Mouse (Mus musculus) embryonic stem cell, embryonic (primary cell): Measurements from ENCODE around the gene Hist3h2a.

Source experiments
- CTCF ChIA-PET, 4 experiments: fragments of 300-600 bp in 2 of 4; fragments of 350-600 bp in 2 of 4; sonication (Branson Sonifier 250); formaldehyde crosslinking; loops; one replicate each; lab custom pipeline; 2022; ENCODE audit warnings: inconsistent platforms in 2 of 4; lab: Charles Lee
- POLR2A ChIA-PET, 4 experiments: fragments of 300-600 bp in 2 of 4; fragments of 350-600 bp in 2 of 4; sonication (Branson Sonifier 250); formaldehyde crosslinking; loops; one replicate each; lab custom pipeline; 2022; ENCODE audit warnings: antibody characterized with exemption in 4 of 4, inconsistent platforms in 1 of 4; lab: Charles Lee

Hist3h2a gene

DNA sequence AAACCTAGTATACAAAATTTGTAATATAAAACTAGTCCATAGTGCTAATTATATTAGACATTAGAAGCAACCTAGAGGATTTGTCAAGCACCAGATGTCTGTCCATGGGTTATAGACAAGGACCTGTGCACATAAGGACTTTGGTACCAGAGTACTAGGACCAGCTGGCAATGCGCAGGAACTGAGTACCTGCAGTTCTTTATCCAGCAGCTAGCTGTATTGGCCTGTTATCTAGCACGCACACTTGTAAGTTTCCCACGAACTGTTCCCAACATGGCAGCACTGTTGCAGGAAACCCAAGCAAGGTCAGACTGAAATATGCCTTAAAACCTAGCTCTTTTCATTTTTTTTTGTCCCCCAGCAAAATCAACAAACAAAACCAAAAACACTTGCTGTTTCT, 24.2 kb upstream of the Hist3h2a start:
- ChIA-PET CTCF (interaction anchor here in 1 of 4 experiments (5.0 kb wide), 1 partner anchor 14 kb away, joined by 62 read pairs; the partner anchor contains the start of gene Btnl10), POLR2A (interaction anchor here in 2 of 4 experiments (0.9 to 3.6 kb wide), 4 partner anchors 24 to 83 kb away, joined by 3 to 14 read pairs (median 3); partner anchors contain the start of genes Hist3h2a (in 1 of the 2) and Trim17 (in 1 of the 2))

DNA sequence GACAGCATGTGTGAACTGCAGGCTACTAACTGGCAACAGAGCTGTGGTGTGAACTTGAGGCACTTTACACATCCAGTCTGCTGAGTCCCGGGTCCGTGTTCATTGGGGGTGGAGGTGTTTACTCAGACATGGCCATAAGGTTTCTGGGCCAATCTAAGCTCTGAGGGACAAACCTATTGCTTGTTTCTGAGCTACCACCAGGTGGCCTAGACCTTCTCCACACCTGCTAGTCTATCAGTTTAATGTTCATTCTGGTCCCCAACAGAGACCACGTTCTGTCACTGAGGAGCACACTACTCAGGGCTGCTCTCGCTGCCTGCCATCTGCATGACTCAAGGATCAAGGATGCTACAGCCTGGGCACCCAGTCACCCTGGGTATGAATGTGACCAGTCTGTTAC, 22.9 kb upstream of the Hist3h2a start:
- ChIA-PET POLR2A (interaction anchor here in 3 of 4 experiments (0.7 to 3.6 kb wide), 10 partner anchors 13 to 50 kb away, joined by 3 to 14 read pairs (median 4); partner anchors contain the start of genes Hist3h2a (in 3 of the 3), Trim17 (in 3 of the 3) and Hist3h2ba (in 2 of the 3)), CTCF (interaction anchor here (0.5 to 1.7 kb wide), 9 partner anchors 9 to 426 kb away, joined by 3 to 9 read pairs (median 3); partner anchors contain the start of genes Hist3h2a (in 1 of the 4) and Trim17 (in 1 of the 4))

- CTCF ChIA-PET = interaction anchor here in 1 of 4 experiments (1.3 to 1.8 kb wide), 3 partner anchors 10 to 21 kb away, joined by 3 to 6 read pairs (median 6); partner anchors contain the start of gene Btnl10
- POLR2A ChIA-PET = interaction anchor here (0.7 to 5.8 kb wide), 17 partner anchors 9 to 942 kb away, joined by 3 to 45 read pairs (median 6); partner anchors contain the start of genes Hist3h2a (in 3 of the 4), Hist3h2ba (in 3 of the 4), Trim17 (in 3 of the 4) and Fam183b (in 1 of the 4)
Observed at GRCm38 (mm10) chr11:58937909-58938308, 16.6 kb upstream of the Hist3h2a start.

DNA sequence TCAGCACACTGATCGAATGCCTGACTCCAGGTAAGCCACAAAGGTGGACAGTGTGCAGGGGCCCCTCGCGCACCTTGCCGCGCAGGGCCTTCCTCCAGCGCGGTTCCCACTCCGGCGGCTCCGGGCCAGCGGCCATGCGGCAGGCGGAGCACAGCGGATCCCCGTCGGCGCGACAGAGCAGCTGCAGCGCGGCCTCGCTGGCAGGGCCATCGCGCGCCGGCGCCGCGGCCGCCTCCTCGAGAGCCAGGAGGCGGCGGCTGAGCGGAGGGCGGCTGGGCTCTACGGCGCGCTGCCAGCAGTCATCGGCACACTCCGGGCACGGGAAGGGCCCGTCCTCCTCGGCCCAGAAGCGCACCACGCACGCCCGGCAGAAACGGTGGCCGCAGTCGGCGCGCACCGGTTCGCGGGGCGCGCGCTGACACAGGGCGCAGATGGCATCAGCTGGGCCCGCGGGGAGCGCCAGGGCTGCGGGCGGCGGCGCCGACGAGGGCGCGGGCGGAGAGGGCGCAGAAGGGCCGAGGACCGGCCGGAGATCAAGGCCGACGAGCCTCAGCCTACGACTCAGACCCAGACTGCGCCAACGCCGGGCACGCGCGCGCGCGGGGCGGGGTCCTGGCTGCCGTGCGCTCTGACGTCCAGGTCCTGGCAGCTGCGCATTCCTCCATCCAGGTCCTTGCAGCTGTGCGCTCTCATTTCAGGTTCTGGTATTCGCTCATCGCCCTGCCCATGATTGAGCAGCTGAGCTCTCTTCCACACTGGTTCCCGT, 16.0 kb upstream of the Hist3h2a start, which contains the start of gene Rnf187:
TSS of gene Rnf187 (minus strand) at position 595 of the 766 bp plus-strand sequence.
- POLR2A ChIA-PET = interaction anchor here (0.6 to 5.8 kb wide), 25 partner anchors 9 to 237 kb away, joined by 3 to 45 read pairs (median 5); partner anchors contain the start of genes Hist3h2ba (in 4 of the 4), Hist3h2a (in 3 of the 4), Trim11 (in 3 of the 4) and Trim17 (in 3 of the 4)
- CTCF ChIA-PET = interaction anchor here in 3 of 4 experiments (0.6 to 1.5 kb wide), 10 partner anchors 10 to 54 kb away, joined by 3 to 8 read pairs (median 4); partner anchors contain the start of genes Hist3h2a (in 1 of the 3), Hist3h2ba (in 1 of the 3) and Trim17 (in 1 of the 3)

GRCm38 (mm10) chr11:58939088-58939439, 15.4 kb upstream of the Hist3h2a start:
- ChIA-PET CTCF (interaction anchor here in 3 of 4 experiments (0.6 to 1.5 kb wide), 10 partner anchors 9 to 53 kb away, joined by 3 to 8 read pairs (median 4); partner anchors contain the start of genes Hist3h2a (in 1 of the 3), Hist3h2ba (in 1 of the 3) and Trim17 (in 1 of the 3)), POLR2A (interaction anchor here (0.6 to 5.8 kb wide), 24 partner anchors 9 to 838 kb away, joined by 3 to 45 read pairs (median 6); partner anchors contain the start of genes Hist3h2ba (in 4 of the 4), Hist3h2a (in 3 of the 4), Trim11 (in 3 of the 4) and Trim17 (in 3 of the 4))

GRCm38 (mm10) chr11:58944136-58944535, 10.3 kb upstream of the Hist3h2a start:
- ChIA-PET CTCF (interaction anchor here in 3 of 4 experiments (0.5 to 1.8 kb wide), 5 partner anchors 16 to 18 kb away, joined by 3 to 9 read pairs (median 4); no protein-coding TSS in a partner anchor), POLR2A (interaction anchor here in 3 of 4 experiments (0.6 to 3.8 kb wide), 8 partner anchors 10 to 68 kb away, joined by 3 to 33 read pairs (median 7); partner anchors contain the start of genes Hist3h2a (in 3 of the 3) and Trim17 (in 3 of the 3))

DNA sequence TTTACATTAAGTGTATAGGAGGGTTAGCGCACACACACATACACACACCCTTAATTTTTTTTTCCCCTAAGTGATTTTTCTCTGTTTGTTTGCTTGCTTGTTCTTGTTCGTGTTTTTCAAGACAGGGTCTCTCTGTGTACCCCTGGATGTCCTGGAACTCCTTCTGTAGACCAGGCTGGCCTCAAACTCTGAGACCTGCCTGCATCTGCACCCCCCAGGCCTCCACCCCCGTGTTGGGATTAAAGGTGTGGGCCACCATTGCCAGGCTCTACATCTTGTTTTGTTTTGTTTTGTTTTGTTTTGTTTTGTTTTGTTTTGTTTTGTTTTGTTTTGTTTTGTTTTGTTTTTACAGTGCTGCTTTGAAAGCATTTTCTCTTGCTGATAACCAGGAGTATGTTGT, 7.2 kb upstream of the Hist3h2a start:
- POLR2A ChIA-PET = interaction anchor here in 3 of 4 experiments (0.6 to 3.3 kb wide), 12 partner anchors 8 to 211 kb away, joined by 3 to 34 read pairs (median 12); partner anchors contain the start of genes Rnf187 (in 3 of the 3), Hist3h2a (in 1 of the 3), Trim11 (in 1 of the 3) and Trim17 (in 1 of the 3)
- CTCF ChIA-PET = interaction anchor here in 1 of 4 experiments (1.2 kb wide), 2 partner anchors 24 to 35 kb away, joined by 3 read pairs; no protein-coding TSS in a partner anchor

DNA sequence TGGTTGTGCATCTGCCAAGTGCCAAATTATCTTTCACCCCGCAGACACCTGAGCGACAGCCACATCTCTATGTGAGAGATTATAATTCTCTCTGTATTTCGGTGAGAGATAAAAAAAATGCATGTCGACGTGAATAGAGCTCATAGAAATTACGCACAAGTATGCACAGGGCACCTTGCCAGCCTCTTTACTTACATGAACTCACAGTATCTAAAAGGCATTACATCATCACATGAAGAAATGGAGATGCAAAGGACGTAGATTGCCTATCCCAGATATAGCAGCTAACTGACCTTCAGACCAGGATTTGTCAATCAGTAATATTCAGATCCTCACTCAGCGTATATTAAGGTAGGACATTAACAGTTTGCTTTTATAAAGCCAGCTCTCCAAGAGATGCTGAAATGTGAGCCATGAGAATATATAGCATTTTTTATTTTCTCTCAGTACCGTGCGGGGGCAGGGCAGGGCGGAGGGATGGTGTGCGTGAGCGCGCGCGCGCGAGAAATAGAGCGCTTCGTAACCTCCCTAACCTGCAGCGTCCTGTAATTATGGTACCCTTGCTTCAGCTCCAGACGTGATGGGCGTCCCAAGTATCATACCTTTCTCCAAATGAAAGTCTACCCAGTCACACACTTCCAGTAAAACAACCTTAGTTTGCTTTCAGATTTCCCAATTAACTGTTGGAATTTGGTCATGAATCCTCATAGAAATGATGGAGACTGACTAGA, 6.5 kb upstream of the Hist3h2a start:
- ChIA-PET POLR2A (interaction anchor here (0.5 to 3.3 kb wide), 47 partner anchors 9 to 780 kb away, joined by 3 to 34 read pairs (median 4); partner anchors contain the start of genes Rnf187 (in 4 of the 4), Trim11 (in 3 of the 4), Iba57 (in 2 of the 4) and Gemin5 (in 1 of the 4)), CTCF (interaction anchor here in 3 of 4 experiments (0.5 to 2.0 kb wide), 15 partner anchors 9 to 226 kb away, joined by 3 to 9 read pairs (median 3); partner anchors contain the start of genes Btnl10 (in 1 of the 3) and Rnf187 (in 1 of the 3))

DNA sequence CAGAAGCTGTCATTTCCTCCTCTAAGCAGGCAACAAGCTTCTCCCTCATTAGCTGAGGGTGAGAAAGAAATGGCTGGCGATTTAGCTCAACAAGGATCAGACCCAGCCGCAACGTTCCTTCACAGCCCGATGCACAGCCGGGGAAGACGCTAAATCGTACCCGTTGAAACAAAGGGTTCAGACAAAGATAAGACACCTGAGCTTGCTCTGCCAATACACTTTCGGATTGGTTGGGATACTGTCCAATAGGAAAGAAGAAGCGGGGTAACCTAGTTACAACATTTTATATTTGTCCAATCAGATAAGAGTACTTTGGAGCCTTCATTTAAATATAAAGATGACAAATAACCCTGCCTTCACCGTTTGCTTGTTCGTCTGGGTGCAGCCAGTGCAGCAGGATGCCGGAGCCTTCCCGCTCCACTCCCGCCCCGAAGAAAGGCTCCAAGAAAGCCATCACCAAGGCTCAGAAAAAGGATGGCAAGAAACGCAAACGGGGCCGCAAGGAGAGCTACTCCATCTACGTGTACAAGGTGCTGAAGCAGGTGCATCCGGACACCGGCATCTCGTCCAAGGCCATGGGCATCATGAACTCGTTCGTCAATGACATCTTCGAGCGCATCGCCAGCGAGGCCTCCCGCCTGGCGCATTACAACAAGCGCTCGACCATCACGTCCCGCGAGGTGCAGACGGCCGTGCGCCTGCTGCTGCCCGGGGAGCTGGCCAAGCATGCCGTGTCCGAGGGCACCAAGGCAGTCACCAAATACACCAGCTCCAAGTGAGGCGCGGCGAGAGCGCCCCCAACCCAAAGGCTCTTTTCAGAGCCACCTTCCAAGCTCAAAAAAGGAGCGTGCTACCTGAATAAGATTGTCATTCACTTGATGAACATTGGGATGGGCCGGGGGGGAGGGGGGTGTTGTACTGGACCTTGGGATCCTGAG, 5.7 kb upstream of the Hist3h2a start, which contains the start of gene Hist3h2ba:
TSS of gene Hist3h2ba (plus strand) at position 379 of the 938 bp plus-strand sequence.
- ChIA-PET CTCF (interaction anchor here (0.5 to 2.0 kb wide), 15 partner anchors 10 to 225 kb away, joined by 3 to 9 read pairs (median 3); partner anchors contain the start of genes Btnl10 (in 1 of the 4) and Rnf187 (in 1 of the 4)), POLR2A (interaction anchor here (0.5 to 3.3 kb wide), 50 partner anchors 8 to 1014 kb away, joined by 3 to 34 read pairs (median 4); partner anchors contain the start of genes Rnf187 (in 4 of the 4), Trim11 (in 3 of the 4), Iba57 (in 2 of the 4) and Gemin5 (in 1 of the 4))

DNA sequence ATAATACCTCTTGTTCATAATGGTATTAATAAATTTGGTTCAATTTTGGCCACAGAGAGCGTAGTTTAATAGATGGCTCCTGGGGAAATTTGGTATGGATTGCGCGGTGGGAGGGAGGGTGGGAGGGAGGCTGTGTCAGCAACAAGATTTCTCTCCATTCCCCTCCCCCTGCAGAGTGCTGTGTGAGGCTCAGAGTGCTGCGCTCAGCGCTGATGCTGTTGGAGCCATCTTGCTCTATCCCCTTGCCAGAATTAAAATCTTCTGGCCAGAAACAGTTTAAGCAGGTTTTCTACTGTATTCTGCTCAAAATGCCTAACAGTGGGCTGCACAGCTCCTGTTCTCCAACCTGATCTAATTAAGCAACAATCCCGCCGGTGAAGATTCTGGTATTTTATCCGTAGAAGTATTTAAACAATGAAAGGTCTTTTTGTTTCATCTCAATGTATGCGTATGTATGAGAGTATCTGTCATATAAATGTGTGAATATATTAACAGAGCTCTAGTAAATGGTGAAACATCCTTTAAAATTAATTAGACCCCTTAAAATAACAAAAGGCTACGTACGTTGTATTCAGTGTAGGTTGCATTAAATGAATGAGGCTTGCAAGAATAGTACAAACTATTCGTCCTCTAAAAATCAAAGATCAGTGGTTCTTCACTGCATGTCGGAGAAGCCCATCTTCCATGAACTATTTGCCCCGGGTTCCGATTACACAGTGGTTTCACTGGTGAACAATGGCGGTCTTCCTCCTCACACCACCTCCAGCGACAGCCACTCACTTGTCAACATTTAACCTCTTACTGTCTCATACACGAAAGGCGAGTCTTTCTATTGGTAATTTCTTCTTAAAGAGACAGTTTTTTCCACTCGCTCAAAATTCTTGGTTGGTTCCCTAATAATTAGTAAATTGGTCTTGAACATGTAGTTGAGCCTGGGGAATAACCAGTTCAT, 4.7 kb upstream of the Hist3h2a start:
- POLR2A ChIA-PET = interaction anchor here in 3 of 4 experiments (1.0 to 3.3 kb wide), 20 partner anchors 8 to 1013 kb away, joined by 3 to 34 read pairs (median 7); partner anchors contain the start of genes Rnf187 (in 3 of the 3) and Trim11 (in 2 of the 3)
- CTCF ChIA-PET = interaction anchor here (0.6 to 2.0 kb wide), 4 partner anchors 20 to 36 kb away, joined by 3 to 9 read pairs (median 6); no protein-coding TSS in a partner anchor

- POLR2A ChIA-PET = interaction anchor here in 1 of 4 experiments (0.9 kb wide), 1 partner anchor 13 kb away, joined by 3 read pairs; the partner anchor contains the start of gene Rnf187
Observed at GRCm38 (mm10) chr11:58951210-58951609, 3.3 kb upstream of the Hist3h2a start.

DNA sequence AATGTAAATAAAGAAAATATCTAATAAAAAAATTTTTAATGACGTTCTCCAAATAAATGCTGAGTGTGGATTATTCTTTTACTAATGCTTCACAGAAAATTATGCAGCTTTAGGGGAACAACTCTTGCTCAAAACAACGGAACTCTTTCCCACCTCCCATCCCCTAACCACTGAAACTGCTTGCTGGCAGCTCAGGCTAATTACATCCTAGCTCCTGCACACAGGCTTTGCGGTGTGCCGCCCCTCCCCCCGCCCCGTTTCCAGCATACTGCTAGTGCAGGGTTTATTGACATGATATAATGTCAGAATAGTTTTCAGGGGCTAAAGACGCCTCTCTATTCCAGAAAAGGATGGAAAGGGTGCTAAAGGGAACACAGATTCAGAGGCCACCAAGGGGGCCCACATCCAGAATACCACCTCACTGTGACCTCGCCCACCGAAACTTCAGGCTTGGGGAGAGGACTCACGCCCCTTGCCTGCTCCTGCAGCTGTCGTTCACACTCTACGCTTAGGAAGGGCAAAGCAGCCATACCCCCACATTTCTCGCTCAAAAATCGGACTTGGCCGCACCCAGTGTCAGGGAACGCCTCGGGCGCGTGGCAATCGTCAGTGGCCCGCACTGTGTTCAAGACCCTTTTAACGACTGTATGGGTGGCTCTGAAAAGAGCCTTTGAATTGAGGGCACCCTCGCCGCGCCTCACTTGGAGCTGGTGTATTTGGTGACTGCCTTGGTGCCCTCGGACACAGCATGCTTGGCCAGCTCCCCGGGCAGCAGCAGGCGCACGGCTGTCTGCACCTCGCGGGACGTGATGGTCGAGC, 925 bp upstream of the Hist3h2a start:
- POLR2A ChIA-PET = interaction anchor here (0.6 to 11.1 kb wide), 58 partner anchors 8 to 752 kb away, joined by 3 to 133 read pairs (median 6); partner anchors contain the start of genes Rnf187 (in 3 of the 4), Trim11 (in 3 of the 4), Iba57 (in 2 of the 4) and Zfp39 (in 2 of the 4)
- CTCF ChIA-PET = interaction anchor here in 3 of 4 experiments (0.7 to 2.7 kb wide), 3 partner anchors 25 to 31 kb away, joined by 4 to 8 read pairs (median 5); no protein-coding TSS in a partner anchor

More at GRCm38 (mm10) chr11:58951210-58951609, 3.3 kb upstream of the Hist3h2a start:
- CTCF ChIA-PET = interaction anchor here in 1 of 4 experiments (0.6 kb wide), 1 partner anchor 549 kb away, joined by 3 read pairs; no protein-coding TSS in a partner anchor

DNA sequence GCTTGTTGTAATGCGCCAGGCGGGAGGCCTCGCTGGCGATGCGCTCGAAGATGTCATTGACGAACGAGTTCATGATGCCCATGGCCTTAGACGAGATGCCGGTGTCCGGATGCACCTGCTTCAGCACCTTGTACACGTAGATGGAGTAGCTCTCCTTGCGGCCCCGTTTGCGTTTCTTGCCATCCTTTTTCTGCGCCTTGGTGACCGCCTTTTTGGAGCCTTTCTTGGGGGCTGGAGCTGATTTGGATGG, 390 bp upstream of the Hist3h2a start:
- ChIA-PET CTCF (interaction anchor here in 2 of 4 experiments (0.9 to 2.7 kb wide), 4 partner anchors 15 to 39 kb away, joined by 3 to 8 read pairs (median 5); partner anchors contain the start of gene Rnf187 (in 1 of the 2)), POLR2A (interaction anchor here (0.7 to 11.1 kb wide), 68 partner anchors 7 to 752 kb away, joined by 3 to 133 read pairs (median 6); partner anchors contain the start of genes Rnf187 (in 3 of the 4), Trim11 (in 3 of the 4), Iba57 (in 2 of the 4) and Zfp39 (in 2 of the 4))
